Mouse (Mus musculus): ENCODE measurements at regions not wholly inside any gene's neighbourhood (a gene's known extent, or its start where the extent isn't known, plus 50 kb on each side); places are given as distances from the start of the nearest gene placed in this dataset.

DNA sequence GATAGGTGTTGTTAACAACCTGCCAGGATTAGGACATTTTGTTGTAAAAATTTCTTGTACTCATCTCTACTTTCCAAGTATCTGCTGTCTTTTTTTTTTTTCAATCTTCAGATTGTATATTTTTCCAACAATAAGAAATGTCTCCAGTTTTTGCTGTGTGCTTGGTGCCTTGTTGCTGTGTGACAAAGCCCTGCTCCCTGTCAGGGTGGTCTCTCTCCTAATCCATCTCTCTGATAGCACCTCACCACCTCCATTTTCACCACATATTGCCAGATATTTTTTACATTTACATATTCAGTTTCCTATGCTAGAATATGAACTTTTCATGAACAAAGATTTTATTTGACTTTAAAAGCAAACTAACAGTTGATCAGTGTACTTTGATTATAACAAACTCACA is 50.1 kb upstream of the Spred1 start:
- no peak for TF ChIP-seq CTCF (IDR thresholded peaks at IDR 0.05; ENCODE audit: low read depth, low read length)
- no peak for TF ChIP-seq GATA1 (IDR thresholded peaks at IDR 0.05; ENCODE audit: borderline replicate concordance, low read length)
- no peak for TF ChIP-seq TAL1 (conservative IDR thresholded peaks at IDR 0.05; ENCODE audit: low read depth, low read length)
